Mouse (Mus musculus): Measurements from ENCODE around the gene Tbc1d10a. TPM values are rescaled to one million over a fixed set of nuclear protein-coding genes. Genes with fewer than 3 reads are reported as not detected.

Gene Tbc1d10a
- polyA plus RNA-seq, 1 experiment from 2014 or later = 30.2 TPM

- no peak overlapping the region for H3K9ac ChIP-seq (replicated peaks)
- no peak for ATAC-seq (replicated peaks)
- WGBS = 82% methylated on average over 3 of the region's 3 CpGs
- no peak overlapping the region for H3K4me3 ChIP-seq
- no peaks in the 10 kb centered on the region for H3K9me3 ChIP-seq
- H3K4me1 ChIP-seq = no peaks in the 10 kb centered on the region
- no peaks in the 10 kb centered on the region for H3K36me3 ChIP-seq
- no peaks in the 10 kb centered on the region for H3K27me3 ChIP-seq
- no peak overlapping the region for H3K4me2 ChIP-seq (replicated peaks)
- no peak overlapping the region for H3K27ac ChIP-seq (replicated peaks)
Measured at GRCm38 (mm10) chr11:4251376-4251775, 64.8 kb downstream of the Tbc1d10a start.

GRCm38 (mm10) chr11:4252886-4253285, 66.3 kb downstream of the Tbc1d10a start:
- Histone ChIP-seq H3K36me3 (no peaks in the 10 kb centered on the region), H3K27me3 (no peaks in the 10 kb centered on the region), H3K9me3 (no peaks in the 10 kb centered on the region), H3K4me2 (replicated peaks) (no peak overlapping the region), H3K4me3 (no peak overlapping the region), H3K4me1 (no peaks in the 10 kb centered on the region), H3K9ac (replicated peaks) (no peak overlapping the region), H3K27ac (replicated peaks) (no peak overlapping the region)
- WGBS = 88% methylated on average over 2 of the region's 2 CpGs
- no peak for ATAC-seq (replicated peaks)

GRCm38 (mm10) chr11:4256846-4257607, 70.4 kb downstream of the Tbc1d10a start, which contains the start of gene Lif:
Gene Lif (plus strand): TSS chr11:4257557.
- 63% methylated on average over 11 of the region's 11 CpGs for WGBS
- H3K27ac ChIP-seq (replicated peaks) = no peak within 1 kb of the TSS

GRCm38 (mm10) chr11:4257756-4258155, 71.2 kb downstream of the Tbc1d10a start:
- Histone ChIP-seq H3K27ac (replicated peaks) (no peak overlapping the region), H3K9ac (replicated peaks) (no peak overlapping the region), H3K4me3 (no peak overlapping the region), H3K27me3 (no peaks in the 10 kb centered on the region), H3K9me3 (no peaks in the 10 kb centered on the region), H3K36me3 (no peaks in the 10 kb centered on the region), H3K4me1 (peaks cover 23% of the 10 kb centered on the region), H3K4me2 (replicated peaks) (no peak overlapping the region)
- WGBS = 59% methylated on average over 5 of the region's 5 CpGs
- no peak for ATAC-seq (replicated peaks)

More at GRCm38 (mm10) chr11:4256846-4257607, 70.4 kb downstream of the Tbc1d10a start, which contains the start of gene Lif:
- Histone ChIP-seq H3K4me2 (replicated peaks) (no peak within 1 kb of the TSS), H3K9ac (replicated peaks) (no peak within 1 kb of the TSS), H3K4me1 (peaks cover 19% of the 10 kb centered on the region), H3K27me3 (no peaks in the 10 kb centered on the region), H3K9me3 (no peaks in the 10 kb centered on the region), H3K4me3 (no peak within 1 kb of the TSS), H3K36me3 (no peaks in the 10 kb centered on the region)
- no peak for ATAC-seq (replicated peaks)

- Histone ChIP-seq H3K36me3 (no peaks in the 10 kb centered on the region), H3K4me3 (no peak overlapping the region), H3K27ac (replicated peaks) (no peak overlapping the region), H3K9ac (replicated peaks) (no peak overlapping the region), H3K9me3 (no peaks in the 10 kb centered on the region), H3K4me2 (replicated peaks) (peak overlapping the region; percentile 26), H3K27me3 (no peaks in the 10 kb centered on the region), H3K4me1 (peaks cover 23% of the 10 kb centered on the region)
- ATAC-seq (replicated peaks) = peak; percentile 27; the same call in 1 of the 2 replicates
- 1% methylated on average over 7 of the region's 7 CpGs for WGBS
Measured at GRCm38 (mm10) chr11:4258657-4259082, 72.1 kb downstream of the Tbc1d10a start.

- 25% methylated on average over 14 of the region's 14 CpGs for WGBS
Measured at GRCm38 (mm10) chr11:4260463-4261187, 74.0 kb downstream of the Tbc1d10a start.

GRCm38 (mm10) chr11:4261188-4261494, 74.6 kb downstream of the Tbc1d10a start:
- ATAC-seq (replicated peaks) = peak; percentile 23; the same call in 1 of the 2 replicates

More at GRCm38 (mm10) chr11:4260463-4261187, 74.0 kb downstream of the Tbc1d10a start:
- Histone ChIP-seq H3K9ac (replicated peaks) (no peak overlapping the region), H3K4me1 (peaks cover 23% of the 10 kb centered on the region), H3K36me3 (no peaks in the 10 kb centered on the region), H3K9me3 (no peaks in the 10 kb centered on the region), H3K4me3 (no peak overlapping the region), H3K27me3 (peaks cover 8% of the 10 kb centered on the region), H3K4me2 (replicated peaks) (peak overlapping the region; percentile 33), H3K27ac (replicated peaks) (no peak overlapping the region)
- ATAC-seq (replicated peaks) = 0 out of 2 replicates have a peak, but pooled peaks have one; percentile 24

GRCm38 (mm10) chr11:4261969-4262368, 75.4 kb downstream of the Tbc1d10a start:
- WGBS = 18% methylated on average over 5 of the region's 5 CpGs
- Histone ChIP-seq H3K4me3 (no peak overlapping the region), H3K9me3 (no peaks in the 10 kb centered on the region), H3K27me3 (peaks cover 19% of the 10 kb centered on the region), H3K9ac (replicated peaks) (no peak overlapping the region), H3K4me1 (peaks cover 31% of the 10 kb centered on the region), H3K36me3 (no peaks in the 10 kb centered on the region), H3K4me2 (replicated peaks) (no peak overlapping the region), H3K27ac (replicated peaks) (no peak overlapping the region)
- no peak; the same call in 1 of the 2 replicates for ATAC-seq (replicated peaks)

More at GRCm38 (mm10) chr11:4261188-4261494, 74.6 kb downstream of the Tbc1d10a start:
- no peak overlapping the region for H3K9ac ChIP-seq (replicated peaks)
- H3K27ac ChIP-seq (replicated peaks) = no peak overlapping the region
- H3K9me3 ChIP-seq = no peaks in the 10 kb centered on the region
- peaks cover 23% of the 10 kb centered on the region for H3K4me1 ChIP-seq
- H3K4me2 ChIP-seq (replicated peaks) = no peak overlapping the region
- peaks cover 12% of the 10 kb centered on the region for H3K27me3 ChIP-seq
- H3K36me3 ChIP-seq = no peaks in the 10 kb centered on the region
- 36% methylated on average over 7 of the region's 7 CpGs for WGBS
- H3K4me3 ChIP-seq = no peak overlapping the region

- Histone ChIP-seq H3K9me3 (no peaks in the 10 kb centered on the region), H3K4me1 (peaks cover 35% of the 10 kb centered on the region), H3K9ac (replicated peaks) (no peak overlapping the region), H3K36me3 (no peaks in the 10 kb centered on the region), H3K4me3 (no peak overlapping the region), H3K27me3 (peaks cover 27% of the 10 kb centered on the region), H3K27ac (replicated peaks) (no peak overlapping the region), H3K4me2 (replicated peaks) (no peak overlapping the region)
- no peak for ATAC-seq (replicated peaks)
- WGBS = 19% methylated on average over 7 of the region's 7 CpGs
Measured at GRCm38 (mm10) chr11:4262847-4263246, 76.3 kb downstream of the Tbc1d10a start.

GRCm38 (mm10) chr11:4263296-4263695, 76.7 kb downstream of the Tbc1d10a start:
- Histone ChIP-seq H3K4me1 (peaks cover 35% of the 10 kb centered on the region), H3K4me3 (no peak overlapping the region), H3K4me2 (replicated peaks) (no peak overlapping the region), H3K27ac (replicated peaks) (no peak overlapping the region), H3K9me3 (no peaks in the 10 kb centered on the region), H3K36me3 (no peaks in the 10 kb centered on the region), H3K9ac (replicated peaks) (no peak overlapping the region), H3K27me3 (peaks cover 28% of the 10 kb centered on the region)
- 30% methylated on average over 1 of the region's 1 CpGs for WGBS
- ATAC-seq (replicated peaks) = no peak

GRCm38 (mm10) chr11:4264066-4264465, 77.5 kb downstream of the Tbc1d10a start:
- no peak overlapping the region for H3K9ac ChIP-seq (replicated peaks)
- no peaks in the 10 kb centered on the region for H3K9me3 ChIP-seq
- no peak overlapping the region for H3K27ac ChIP-seq (replicated peaks)
- H3K4me3 ChIP-seq = no peak overlapping the region
- H3K36me3 ChIP-seq = no peaks in the 10 kb centered on the region
- WGBS = 74% methylated on average over 7 of the region's 7 CpGs
- H3K4me1 ChIP-seq = peaks cover 33% of the 10 kb centered on the region
- H3K4me2 ChIP-seq (replicated peaks) = no peak overlapping the region
- no peak for ATAC-seq (replicated peaks)
- H3K27me3 ChIP-seq = peaks cover 28% of the 10 kb centered on the region

All from forebrain, embryonic 15.5 days (tissue).